Mouse (Mus musculus) lung, postnatal 0 days (tissue): ENCODE measurements around the gene Bbs7.

Source experiments
- CTCF ChIP-seq: IDR thresholded peaks from 2 replicates; pipeline ENCODE4 v1.5.1; 2016; ENCODE audit warnings: antibody characterized with exemption, mild to moderate bottlenecking
- EP300 ChIP-seq: IDR thresholded peaks from 2 replicates; pipeline ENCODE4 v1.6.1; 2016; ENCODE audit warnings: antibody characterized with exemption, mild to moderate bottlenecking, control low read depth

DNA sequence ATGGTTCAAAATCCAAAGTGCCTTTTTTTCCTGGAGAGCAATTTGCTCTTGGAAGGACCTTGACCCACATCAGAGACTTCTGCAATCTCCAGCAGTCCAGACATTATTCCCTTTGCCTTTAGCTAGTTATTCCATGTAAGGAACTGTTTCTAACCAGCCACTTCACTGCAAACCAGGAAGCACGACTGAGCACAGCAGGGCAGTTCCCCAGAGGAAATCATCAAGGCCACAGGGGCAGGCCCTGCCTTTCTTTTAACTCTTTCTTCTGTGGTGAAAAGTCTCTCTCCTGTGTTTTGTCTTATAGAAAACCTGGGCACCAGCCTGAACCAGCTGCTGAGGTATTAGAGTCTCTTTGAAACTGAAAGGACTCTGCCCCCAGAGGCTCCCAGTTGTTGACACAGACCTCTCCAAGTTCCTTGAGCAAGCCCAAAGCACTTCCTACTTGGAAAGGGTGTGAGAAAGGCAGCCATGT lies 80.0 kb downstream of the Bbs7 start:
- TF ChIP-seq EP300 = no peak
- TF ChIP-seq CTCF = no peak
